Mouse (Mus musculus): ENCODE results near the gene Map1s.
A peak's percentile ranks its signal among the peaks of the same experiment; 100 is the strongest.

Map1s gene

GRCm38 (mm10) chr8:70941478-70941877 lies 35.7 kb downstream of the Map1s start:
- DNase-seq (ENCODE audit: low read depth, low spot score), result no peak

- no peak for DNase-seq (ENCODE audit: low read depth, low spot score)
Observed at GRCm38 (mm10) chr8:70943187-70943586, 37.5 kb downstream of the Map1s start.

GRCm38 (mm10) chr8:70949847-70950246 lies 44.1 kb downstream of the Map1s start:
- DNase-seq (ENCODE audit: low read depth, low spot score), result no peak

- no peak for DNase-seq (ENCODE audit: low read depth, low spot score)
Observed at GRCm38 (mm10) chr8:70960703-70961472, 55.2 kb downstream of the Map1s start.

GRCm38 (mm10) chr8:70964159-70964558 lies 58.4 kb downstream of the Map1s start:
- DNase-seq (ENCODE audit: low read depth, low spot score), result peak; percentile 27

- DNase-seq (ENCODE audit: low read depth, low spot score), result no peak
Observed at GRCm38 (mm10) chr8:70964861-70965260, 59.1 kb downstream of the Map1s start.
